Mouse (Mus musculus): ENCODE data around the gene Itih5. TPM values are rescaled to one million over a fixed set of nuclear protein-coding genes. Genes with fewer than 3 reads are reported as not detected.

The Itih5 gene
- total and polyA plus RNA-seq, 3 experiments = 3.6 to 4.5 (median 4.3) TPM

- intact Hi-C loops (cut with DNase I) = no loop called here
- Histone ChIP-seq H3K9ac (ENCODE audit: low read depth, low read length) (no peak overlapping the region), H3K4me1 (ENCODE audit: control insufficient read depth, insufficient read depth, low read length) (no peaks in the 10 kb centered on the region), H3K4me3 (no peak overlapping the region), H3K36me3 (ENCODE audit: control insufficient read depth, insufficient read depth, low read length) (no peaks in the 10 kb centered on the region), H3K79me2 (replicated peaks; ENCODE audit: control insufficient read depth, insufficient read depth, low read length) (no peaks in the 10 kb centered on the region), H3K27me3 (ENCODE audit: control insufficient read depth, insufficient read depth, low read length) (no peaks in the 10 kb centered on the region), H3K27ac (no peak overlapping the region)
- DNase-seq = no peak
- TF ChIP-seq EP300 (IDR thresholded peaks at IDR 0.05; ENCODE audit: insufficient read depth, low read depth, low read length) (no peak), POLR2A (IDR thresholded peaks at IDR 0.05; ENCODE audit: insufficient read depth, low read depth, low read length) (no peak), CTCF (IDR thresholded peaks at IDR 0.05) (no peak)
- WGBS = 69% methylated on average over 6 of the region's 6 CpGs
These were observed 19.4 kb upstream of the Itih5 start for GRCm38 (mm10) chr2:10133941-10134340.

DNA sequence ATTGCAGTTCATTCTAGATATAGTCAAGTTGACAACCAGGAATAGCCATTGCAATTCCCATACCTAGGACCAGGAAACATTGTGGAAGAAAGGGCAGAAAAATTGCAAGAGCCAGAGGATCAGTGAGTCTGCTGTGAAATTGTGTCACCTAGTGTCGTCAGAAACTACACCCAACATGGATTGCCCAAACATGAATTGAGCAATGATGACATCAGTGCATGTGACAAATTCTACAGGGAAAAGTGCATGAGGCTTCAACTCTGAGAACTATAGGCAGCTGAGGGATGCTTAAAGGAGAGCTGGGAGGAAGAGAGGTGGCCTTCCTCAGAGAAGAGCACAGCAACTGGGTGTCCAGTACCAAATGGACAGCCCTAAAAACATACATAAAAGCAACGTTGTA lies 16.1 kb upstream of the Itih5 start:
- H3K36me3 ChIP-seq (ENCODE audit: control insufficient read depth, insufficient read depth, low read length) = no peaks in the 10 kb centered on the region
- WGBS = 66% methylated on average over 2 of the region's 2 CpGs
- H3K4me1 ChIP-seq (ENCODE audit: control insufficient read depth, insufficient read depth, low read length) = no peaks in the 10 kb centered on the region
- DNase-seq = no peak
- H3K79me2 ChIP-seq (replicated peaks; ENCODE audit: control insufficient read depth, insufficient read depth, low read length) = no peaks in the 10 kb centered on the region
- H3K9ac ChIP-seq (ENCODE audit: low read depth, low read length) = no peak overlapping the region
- no peak overlapping the region for H3K27ac ChIP-seq
- no peaks in the 10 kb centered on the region for H3K27me3 ChIP-seq (ENCODE audit: control insufficient read depth, insufficient read depth, low read length)
- TF ChIP-seq POLR2A (IDR thresholded peaks at IDR 0.05; ENCODE audit: insufficient read depth, low read depth, low read length) = no peak
- no peak for TF ChIP-seq EP300 (IDR thresholded peaks at IDR 0.05; ENCODE audit: insufficient read depth, low read depth, low read length)
- TF ChIP-seq CTCF (IDR thresholded peaks at IDR 0.05) = no peak
- intact Hi-C loops (cut with DNase I) = no loop called here
- no peak overlapping the region for H3K4me3 ChIP-seq

- no peaks in the 10 kb centered on the region for H3K27me3 ChIP-seq (ENCODE audit: control insufficient read depth, insufficient read depth, low read length)
- no peak for DNase-seq
- intact Hi-C loops (cut with DNase I) = no loop called here
- TF ChIP-seq POLR2A (IDR thresholded peaks at IDR 0.05; ENCODE audit: insufficient read depth, low read depth, low read length) = no peak
- TF ChIP-seq EP300 (IDR thresholded peaks at IDR 0.05; ENCODE audit: insufficient read depth, low read depth, low read length) = no peak
- no peak for TF ChIP-seq CTCF (IDR thresholded peaks at IDR 0.05)
- no peak overlapping the region for H3K27ac ChIP-seq
- H3K4me1 ChIP-seq (ENCODE audit: control insufficient read depth, insufficient read depth, low read length) = no peaks in the 10 kb centered on the region
- H3K79me2 ChIP-seq (replicated peaks; ENCODE audit: control insufficient read depth, insufficient read depth, low read length) = no peaks in the 10 kb centered on the region
- no peak overlapping the region for H3K9ac ChIP-seq (ENCODE audit: low read depth, low read length)
- 57% methylated on average over 5 of the region's 5 CpGs for WGBS
- H3K36me3 ChIP-seq (ENCODE audit: control insufficient read depth, insufficient read depth, low read length) = no peaks in the 10 kb centered on the region
- H3K4me3 ChIP-seq = no peak overlapping the region
These were observed 12.9 kb upstream of the Itih5 start for GRCm38 (mm10) chr2:10140456-10140855.

GRCm38 (mm10) chr2:10142472-10143454 lies 10.6 kb upstream of the Itih5 start:
- TF ChIP-seq CTCF (IDR thresholded peaks at IDR 0.05) (peak; percentile 90), POLR2A (IDR thresholded peaks at IDR 0.05; ENCODE audit: insufficient read depth, low read depth, low read length) (no peak), EP300 (IDR thresholded peaks at IDR 0.05; ENCODE audit: insufficient read depth, low read depth, low read length) (peak; percentile 65; the same call in 1 of the 2 replicates)

GRCm38 (mm10) chr2:10145514-10145913 lies 7.9 kb upstream of the Itih5 start:
- Histone ChIP-seq H3K4me1 (ENCODE audit: control insufficient read depth, insufficient read depth, low read length) (no peaks in the 10 kb centered on the region), H3K9ac (ENCODE audit: low read depth, low read length) (no peak overlapping the region), H3K36me3 (ENCODE audit: control insufficient read depth, insufficient read depth, low read length) (no peaks in the 10 kb centered on the region), H3K4me3 (no peak overlapping the region), H3K27me3 (ENCODE audit: control insufficient read depth, insufficient read depth, low read length) (no peaks in the 10 kb centered on the region), H3K79me2 (replicated peaks; ENCODE audit: control insufficient read depth, insufficient read depth, low read length) (no peaks in the 10 kb centered on the region), H3K27ac (no peak overlapping the region)
- DNase-seq = no peak
- no peak for TF ChIP-seq POLR2A (IDR thresholded peaks at IDR 0.05; ENCODE audit: insufficient read depth, low read depth, low read length)
- no peak for TF ChIP-seq CTCF (IDR thresholded peaks at IDR 0.05)
- TF ChIP-seq EP300 (IDR thresholded peaks at IDR 0.05; ENCODE audit: insufficient read depth, low read depth, low read length) = no peak
- 75% methylated on average over 6 of the region's 6 CpGs for WGBS
- intact Hi-C loops (cut with DNase I) = no loop called here

More at GRCm38 (mm10) chr2:10142472-10143454, 10.6 kb upstream of the Itih5 start:
- Histone ChIP-seq H3K4me3 (no peak overlapping the region), H3K4me1 (ENCODE audit: control insufficient read depth, insufficient read depth, low read length) (no peaks in the 10 kb centered on the region), H3K79me2 (replicated peaks; ENCODE audit: control insufficient read depth, insufficient read depth, low read length) (no peaks in the 10 kb centered on the region), H3K27ac (no peak overlapping the region), H3K27me3 (ENCODE audit: control insufficient read depth, insufficient read depth, low read length) (no peaks in the 10 kb centered on the region), H3K36me3 (ENCODE audit: control insufficient read depth, insufficient read depth, low read length) (no peaks in the 10 kb centered on the region), H3K9ac (ENCODE audit: low read depth, low read length) (no peak overlapping the region)
- intact Hi-C loops (cut with DNase I) = loop anchor here (1.0 to 2.0 kb wide), 2 partner anchors 42 to 146 kb away; no protein-coding TSS in a partner anchor
- 34% methylated on average over 8 of the region's 8 CpGs for WGBS
- DNase-seq = peak; percentile 49 to 62

- H3K36me3 ChIP-seq (ENCODE audit: control insufficient read depth, insufficient read depth, low read length) = no peaks in the 10 kb centered on the region
- H3K27ac ChIP-seq = no peak overlapping the region
- H3K79me2 ChIP-seq (replicated peaks; ENCODE audit: control insufficient read depth, insufficient read depth, low read length) = no peaks in the 10 kb centered on the region
- intact Hi-C loops (cut with DNase I) = no loop called here
- no peak overlapping the region for H3K4me3 ChIP-seq
- no peak overlapping the region for H3K9ac ChIP-seq (ENCODE audit: low read depth, low read length)
- no peaks in the 10 kb centered on the region for H3K27me3 ChIP-seq (ENCODE audit: control insufficient read depth, insufficient read depth, low read length)
- peak in 1 of 2 experiments; percentile 22 for DNase-seq
- 43% methylated on average over 8 of the region's 8 CpGs for WGBS
- H3K4me1 ChIP-seq (ENCODE audit: control insufficient read depth, insufficient read depth, low read length) = no peaks in the 10 kb centered on the region
- TF ChIP-seq POLR2A (IDR thresholded peaks at IDR 0.05; ENCODE audit: insufficient read depth, low read depth, low read length) (no peak), CTCF (IDR thresholded peaks at IDR 0.05) (no peak), EP300 (IDR thresholded peaks at IDR 0.05; ENCODE audit: insufficient read depth, low read depth, low read length) (no peak)
These were observed 6.2 kb upstream of the Itih5 start for GRCm38 (mm10) chr2:10147176-10147575.
